Mouse (Mus musculus): ENCODE measurements at regions not wholly inside any gene's neighbourhood (a gene's known extent, or its start where the extent isn't known, plus 50 kb on each side); places are given as distances from the start of the nearest gene placed in this dataset.
"Not testable (repeated sequence)": the region's sequence is repeated elsewhere in the genome, so short reads cannot be mapped to it uniquely, and the experiment has no call there.

- Histone ChIP-seq H3K9me3 (ENCODE audit: control insufficient read depth, low read depth, low read length) (no peaks in the 10 kb centered on the region), H3K36me3 (ENCODE audit: control insufficient read depth, insufficient read depth, low read length) (no peaks in the 10 kb centered on the region), H3K4me3 (ENCODE audit: low read depth, low read length) (no peak overlapping the region), H3K9ac (replicated peaks; ENCODE audit: low read depth, low read length) (no peak overlapping the region), H3K4me1 (ENCODE audit: control insufficient read depth, insufficient read depth, low read length) (no peaks in the 10 kb centered on the region), H3K4me2 (replicated peaks; ENCODE audit: low read depth, low read length) (no peak overlapping the region), H3K27ac (ENCODE audit: low read length) (no peak overlapping the region), H3K27me3 (ENCODE audit: control insufficient read depth, insufficient read depth, low read length) (no peaks in the 10 kb centered on the region)
- peak; percentile 58; the same call in 1 of the 2 replicates for ATAC-seq (ENCODE audit: insufficient number of reproducible peaks, insufficient read depth, low FRiP score, low read depth)
- 28% methylated on average over 2 of the region's 2 CpGs for WGBS
Observed at GRCm38 (mm10) chr6:70356303-70356702, 435.7 kb downstream of the Rpia start.

GRCm38 (mm10) chr6:70342147-70342546, 449.9 kb downstream of the Rpia start:
- 74% methylated on average over 5 of the region's 5 CpGs for WGBS

GRCm38 (mm10) chr6:70340691-70341090, 451.3 kb downstream of the Rpia start:
- H3K4me2 ChIP-seq (replicated peaks; ENCODE audit: low read depth, low read length); H3K27ac ChIP-seq (ENCODE audit: low read length); H3K27me3 ChIP-seq (ENCODE audit: control insufficient read depth, insufficient read depth, low read length); ATAC-seq (ENCODE audit: insufficient number of reproducible peaks, insufficient read depth, low FRiP score, low read depth); H3K9me3 ChIP-seq (ENCODE audit: control insufficient read depth, low read depth, low read length); H3K4me1 ChIP-seq (ENCODE audit: control insufficient read depth, insufficient read depth, low read length); H3K9ac ChIP-seq (replicated peaks; ENCODE audit: low read depth, low read length); H3K4me3 ChIP-seq (ENCODE audit: low read depth, low read length); H3K36me3 ChIP-seq (ENCODE audit: control insufficient read depth, insufficient read depth, low read length): not testable (repeated sequence)
- WGBS, result 74% methylated on average over 2 of the region's 2 CpGs

More at GRCm38 (mm10) chr6:70342147-70342546, 449.9 kb downstream of the Rpia start:
- no peak overlapping the region for H3K9ac ChIP-seq (replicated peaks; ENCODE audit: low read depth, low read length)
- no peaks in the 10 kb centered on the region for H3K9me3 ChIP-seq (ENCODE audit: control insufficient read depth, low read depth, low read length)
- no peaks in the 10 kb centered on the region for H3K4me1 ChIP-seq (ENCODE audit: control insufficient read depth, insufficient read depth, low read length)
- H3K27me3 ChIP-seq (ENCODE audit: control insufficient read depth, insufficient read depth, low read length), result no peaks in the 10 kb centered on the region
- no peak overlapping the region for H3K4me3 ChIP-seq (ENCODE audit: low read depth, low read length)
- no peak overlapping the region for H3K27ac ChIP-seq (ENCODE audit: low read length)
- no peak overlapping the region for H3K4me2 ChIP-seq (replicated peaks; ENCODE audit: low read depth, low read length)
- no peaks in the 10 kb centered on the region for H3K36me3 ChIP-seq (ENCODE audit: control insufficient read depth, insufficient read depth, low read length)
- ATAC-seq (ENCODE audit: insufficient number of reproducible peaks, insufficient read depth, low FRiP score, low read depth), result no peak

GRCm38 (mm10) chr6:70315318-70315717, 476.7 kb downstream of the Rpia start:
- ATAC-seq (ENCODE audit: insufficient number of reproducible peaks, insufficient read depth, low FRiP score, low read depth), result no peak
- Histone ChIP-seq H3K4me2 (replicated peaks; ENCODE audit: low read depth, low read length) (no peak overlapping the region), H3K9me3 (ENCODE audit: control insufficient read depth, low read depth, low read length) (no peaks in the 10 kb centered on the region), H3K9ac (replicated peaks; ENCODE audit: low read depth, low read length) (no peak overlapping the region), H3K4me1 (ENCODE audit: control insufficient read depth, insufficient read depth, low read length) (no peaks in the 10 kb centered on the region), H3K4me3 (ENCODE audit: low read depth, low read length) (no peak overlapping the region), H3K27ac (ENCODE audit: low read length) (no peak overlapping the region), H3K27me3 (ENCODE audit: control insufficient read depth, insufficient read depth, low read length) (no peaks in the 10 kb centered on the region), H3K36me3 (ENCODE audit: control insufficient read depth, insufficient read depth, low read length) (no peaks in the 10 kb centered on the region)
- WGBS, result 67% methylated on average over 1 of the region's 1 CpGs

- not testable (repeated sequence) for ATAC-seq (ENCODE audit: insufficient number of reproducible peaks, insufficient read depth, low FRiP score, low read depth); H3K4me2 ChIP-seq (replicated peaks; ENCODE audit: low read depth, low read length); H3K4me3 ChIP-seq (ENCODE audit: low read depth, low read length); H3K9ac ChIP-seq (replicated peaks; ENCODE audit: low read depth, low read length); H3K9me3 ChIP-seq (ENCODE audit: control insufficient read depth, low read depth, low read length); H3K36me3 ChIP-seq (ENCODE audit: control insufficient read depth, insufficient read depth, low read length); H3K27me3 ChIP-seq (ENCODE audit: control insufficient read depth, insufficient read depth, low read length); H3K27ac ChIP-seq (ENCODE audit: low read length); H3K4me1 ChIP-seq (ENCODE audit: control insufficient read depth, insufficient read depth, low read length)
- WGBS, result 78% methylated on average over 2 of the region's 2 CpGs
Observed at GRCm38 (mm10) chr6:70314667-70315066, 477.4 kb downstream of the Rpia start.

GRCm38 (mm10) chr6:70301100-70301499, 490.9 kb downstream of the Rpia start:
- H3K4me2 ChIP-seq (replicated peaks; ENCODE audit: low read depth, low read length); H3K9ac ChIP-seq (replicated peaks; ENCODE audit: low read depth, low read length); H3K27ac ChIP-seq (ENCODE audit: low read length); H3K4me3 ChIP-seq (ENCODE audit: low read depth, low read length); H3K36me3 ChIP-seq (ENCODE audit: control insufficient read depth, insufficient read depth, low read length); H3K4me1 ChIP-seq (ENCODE audit: control insufficient read depth, insufficient read depth, low read length); H3K27me3 ChIP-seq (ENCODE audit: control insufficient read depth, insufficient read depth, low read length); H3K9me3 ChIP-seq (ENCODE audit: control insufficient read depth, low read depth, low read length); ATAC-seq (ENCODE audit: insufficient number of reproducible peaks, insufficient read depth, low FRiP score, low read depth): not testable (repeated sequence)

- not testable (repeated sequence) for H3K4me2 ChIP-seq (replicated peaks; ENCODE audit: low read depth, low read length); H3K4me3 ChIP-seq (ENCODE audit: low read depth, low read length); H3K9me3 ChIP-seq (ENCODE audit: control insufficient read depth, low read depth, low read length); H3K4me1 ChIP-seq (ENCODE audit: control insufficient read depth, insufficient read depth, low read length); H3K27me3 ChIP-seq (ENCODE audit: control insufficient read depth, insufficient read depth, low read length); H3K9ac ChIP-seq (replicated peaks; ENCODE audit: low read depth, low read length); ATAC-seq (ENCODE audit: insufficient number of reproducible peaks, insufficient read depth, low FRiP score, low read depth); H3K36me3 ChIP-seq (ENCODE audit: control insufficient read depth, insufficient read depth, low read length); H3K27ac ChIP-seq (ENCODE audit: low read length)
- 82% methylated on average over 3 of the region's 3 CpGs for WGBS
Observed at GRCm38 (mm10) chr6:70260227-70260626, 531.8 kb downstream of the Rpia start.

- H3K36me3 ChIP-seq (ENCODE audit: control insufficient read depth, insufficient read depth, low read length); H3K4me2 ChIP-seq (replicated peaks; ENCODE audit: low read depth, low read length); H3K4me3 ChIP-seq (ENCODE audit: low read depth, low read length); ATAC-seq (ENCODE audit: insufficient number of reproducible peaks, insufficient read depth, low FRiP score, low read depth); H3K9me3 ChIP-seq (ENCODE audit: control insufficient read depth, low read depth, low read length); H3K27me3 ChIP-seq (ENCODE audit: control insufficient read depth, insufficient read depth, low read length); H3K27ac ChIP-seq (ENCODE audit: low read length); H3K9ac ChIP-seq (replicated peaks; ENCODE audit: low read depth, low read length); H3K4me1 ChIP-seq (ENCODE audit: control insufficient read depth, insufficient read depth, low read length): not testable (repeated sequence)
- WGBS, result no CpG with 5 or more reads among the region's 1 CpGs
Observed at GRCm38 (mm10) chr6:70240167-70240566, 551.9 kb downstream of the Rpia start.

GRCm38 (mm10) chr6:70227166-70227565, 564.9 kb downstream of the Rpia start:
- no peaks in the 10 kb centered on the region for H3K4me1 ChIP-seq (ENCODE audit: control insufficient read depth, insufficient read depth, low read length)
- no peaks in the 10 kb centered on the region for H3K27me3 ChIP-seq (ENCODE audit: control insufficient read depth, insufficient read depth, low read length)
- no peaks in the 10 kb centered on the region for H3K36me3 ChIP-seq (ENCODE audit: control insufficient read depth, insufficient read depth, low read length)
- H3K4me3 ChIP-seq (ENCODE audit: low read depth, low read length), result no peak overlapping the region
- no peak overlapping the region for H3K4me2 ChIP-seq (replicated peaks; ENCODE audit: low read depth, low read length)
- 45% methylated on average over 4 of the region's 4 CpGs for WGBS
- H3K9ac ChIP-seq (replicated peaks; ENCODE audit: low read depth, low read length), result no peak overlapping the region
- no peak for ATAC-seq (ENCODE audit: insufficient number of reproducible peaks, insufficient read depth, low FRiP score, low read depth)
- H3K9me3 ChIP-seq (ENCODE audit: control insufficient read depth, low read depth, low read length), result no peaks in the 10 kb centered on the region
- H3K27ac ChIP-seq (ENCODE audit: low read length), result no peak overlapping the region
